Mouse (Mus musculus) bone marrow macrophage, adult 2 months (primary cell): Measurements from ENCODE around the gene Tent4a. TPM values are rescaled to one million over a fixed set of nuclear protein-coding genes. Genes with fewer than 3 reads are reported as not detected.
A peak's percentile ranks its signal among the peaks of the same experiment; 100 is the strongest.

Experiments used
- H3K27ac ChIP-seq: 2 replicates; pipeline ENCODE4 v1.5.1; 2012; ENCODE audit warnings: low read depth, low read length; ENCODE audit not compliant: insufficient read depth
- H3K4me1 ChIP-seq: 2 replicates; pipeline ENCODE4 v1.6.1; 2012; ENCODE audit warnings: low read length; ENCODE audit not compliant: control insufficient read depth, insufficient read depth
- H3K4me3 ChIP-seq: 2 replicates; pipeline ENCODE4 v1.5.1; 2012; ENCODE audit warnings: mild to moderate bottlenecking, low read length, moderate library complexity; ENCODE audit not compliant: insufficient read depth
- CTCF ChIP-seq: IDR thresholded peaks from 2 replicates; pipeline ENCODE4 v1.5.1; 2012; ENCODE audit warnings: low read depth, mild to moderate bottlenecking, low read length, moderate library complexity
- POLR2A ChIP-seq: IDR thresholded peaks from 2 replicates; pipeline ENCODE4 v1.6.1; 2012; ENCODE audit warnings: mild to moderate bottlenecking, low read depth, low read length, borderline replicate concordance
- polyA plus RNA-seq: library from polyadenylated mRNA; stranded (reverse); fragments of >200 nt; gene quantifications from 2 replicates; pipeline ENCODE4 v1.2.4, GENCODE M21; 2012; ENCODE audit not compliant: missing spikeins, insufficient read depth, insufficient read length

Tent4a gene
- polyA plus RNA-seq, 1 experiment = 15.0 TPM

DNA sequence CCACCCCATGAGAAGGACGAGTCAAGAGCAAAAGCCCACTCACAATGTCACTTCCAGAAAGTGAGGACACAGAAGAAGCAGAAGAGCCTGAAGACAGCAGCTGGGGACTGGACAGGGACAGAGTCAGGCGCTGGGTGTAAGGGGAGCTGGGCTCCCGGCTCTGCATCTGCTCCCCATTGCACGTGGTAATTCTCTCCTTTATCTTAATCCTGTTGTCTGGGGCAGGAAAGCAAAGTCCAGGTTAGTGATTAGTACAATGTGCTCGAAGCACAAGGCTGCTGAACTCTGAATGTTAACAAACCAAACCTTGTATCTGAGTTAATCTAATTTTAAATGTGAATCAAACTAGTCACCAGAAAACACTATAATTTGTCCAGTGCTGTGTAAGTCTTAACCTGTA, 31.6 kb downstream of the Tent4a start:
- no peak for TF ChIP-seq POLR2A
- TF ChIP-seq CTCF = no peak
- Histone ChIP-seq H3K4me3 (no peak overlapping the region), H3K4me1 (no peaks in the 10 kb centered on the region), H3K27ac (no peak overlapping the region)

DNA sequence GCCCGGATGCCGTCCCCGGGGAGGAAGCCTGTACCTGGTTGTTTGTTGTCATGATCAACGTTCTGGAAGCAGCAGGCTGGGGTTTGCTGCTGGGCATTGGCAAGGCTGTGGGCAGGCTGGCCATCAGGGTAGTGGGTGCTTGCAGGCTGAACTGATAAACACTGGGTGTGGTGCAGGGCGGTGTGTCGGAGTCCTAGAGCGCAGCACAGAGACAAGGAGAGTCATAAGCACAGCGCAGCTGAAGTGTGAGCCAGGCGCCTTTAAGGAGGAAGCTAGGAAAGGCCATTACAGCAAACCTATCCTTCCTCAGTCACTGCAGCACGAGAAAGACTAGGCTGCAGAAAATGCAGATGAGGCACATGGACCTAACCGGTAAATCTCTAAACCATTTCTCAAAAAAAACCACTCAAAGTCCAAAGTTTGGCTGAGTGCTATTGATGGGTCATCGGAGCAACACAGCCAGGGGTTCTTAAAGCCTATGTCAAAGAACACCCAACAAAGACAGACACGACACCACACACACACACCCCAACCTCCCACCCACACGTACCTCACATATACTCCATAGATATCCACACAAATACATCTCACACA, 32.2 kb downstream of the Tent4a start:
- Histone ChIP-seq H3K4me1 (no peaks in the 10 kb centered on the region), H3K27ac (no peak overlapping the region), H3K4me3 (no peak overlapping the region)
- no peak for TF ChIP-seq POLR2A
- no peak for TF ChIP-seq CTCF

DNA sequence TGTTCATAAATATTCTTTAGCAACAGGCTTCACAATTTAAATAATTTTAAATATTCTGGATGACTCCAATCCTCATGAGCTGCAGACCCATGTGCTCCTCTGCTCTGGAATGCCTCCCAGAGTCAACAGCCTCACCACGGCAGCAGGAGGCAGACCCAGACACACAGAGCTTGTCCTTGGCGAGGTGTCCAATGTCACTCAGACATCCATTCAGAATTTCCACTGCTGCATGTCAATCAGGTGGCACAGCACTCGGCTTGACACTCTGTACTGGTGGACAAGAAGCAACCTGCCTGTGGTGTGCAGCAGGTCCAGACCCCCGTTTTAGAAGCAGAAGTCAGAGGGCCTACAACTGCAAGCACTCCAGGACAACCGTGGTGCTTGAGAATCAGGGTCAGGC, 36.1 kb downstream of the Tent4a start:
- Histone ChIP-seq H3K27ac (no peak overlapping the region), H3K4me3 (no peak overlapping the region), H3K4me1 (no peaks in the 10 kb centered on the region)
- TF ChIP-seq CTCF (no peak), POLR2A (no peak)

DNA sequence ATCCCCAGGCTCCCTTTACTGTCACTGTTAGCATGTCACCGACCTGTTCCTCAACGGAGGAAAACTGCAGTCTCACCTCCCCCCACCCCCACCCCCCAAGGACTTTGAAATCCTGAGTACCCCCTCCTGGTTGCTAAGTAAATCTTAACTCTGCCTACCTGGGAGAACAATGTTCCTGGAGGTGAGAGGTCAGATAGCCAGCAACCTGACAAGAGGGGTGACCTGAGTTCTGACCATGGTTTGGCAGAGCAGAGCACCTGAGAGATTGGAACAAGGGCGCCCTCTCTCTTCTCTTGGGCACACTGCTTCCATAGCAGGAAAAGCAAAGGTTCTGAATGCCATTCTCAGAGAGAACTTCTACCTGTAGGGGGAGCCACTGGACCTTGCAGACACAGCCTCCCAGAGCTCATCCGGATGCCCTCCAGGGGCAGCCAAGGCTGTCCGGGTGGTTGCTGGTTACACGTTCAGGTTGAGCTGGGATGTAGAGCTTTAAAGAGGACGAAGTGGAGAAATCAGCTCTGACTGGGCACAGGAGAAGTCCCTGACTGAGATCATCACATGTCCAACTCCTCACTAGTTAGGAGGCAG, 41.4 kb downstream of the Tent4a start:
- TF ChIP-seq CTCF (peak; percentile 67), POLR2A (no peak)
- Histone ChIP-seq H3K27ac (no peak overlapping the region), H3K4me3 (no peak overlapping the region), H3K4me1 (no peaks in the 10 kb centered on the region)

DNA sequence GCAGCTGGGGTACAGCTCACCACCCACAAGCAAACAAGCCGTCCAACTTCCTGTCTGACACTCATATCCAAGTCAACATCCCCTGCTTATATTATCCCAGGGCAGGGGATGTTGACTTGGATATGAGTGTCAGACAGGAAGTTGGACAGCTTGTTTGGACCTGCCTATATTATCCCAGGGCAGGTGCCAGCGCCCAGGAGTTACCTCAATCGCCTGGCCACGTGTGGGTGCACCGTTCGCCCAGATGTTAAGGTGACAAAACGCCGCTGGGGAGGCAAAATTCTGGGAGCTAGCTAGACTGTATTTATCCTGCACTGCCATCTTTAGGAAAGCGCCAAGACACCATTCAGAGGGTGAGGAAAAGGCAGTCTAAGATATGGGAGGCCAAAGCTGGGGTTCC, 44.6 kb downstream of the Tent4a start:
- TF ChIP-seq POLR2A (no peak), CTCF (no peak)
- Histone ChIP-seq H3K4me1 (no peaks in the 10 kb centered on the region), H3K4me3 (no peak overlapping the region), H3K27ac (no peak overlapping the region)

DNA sequence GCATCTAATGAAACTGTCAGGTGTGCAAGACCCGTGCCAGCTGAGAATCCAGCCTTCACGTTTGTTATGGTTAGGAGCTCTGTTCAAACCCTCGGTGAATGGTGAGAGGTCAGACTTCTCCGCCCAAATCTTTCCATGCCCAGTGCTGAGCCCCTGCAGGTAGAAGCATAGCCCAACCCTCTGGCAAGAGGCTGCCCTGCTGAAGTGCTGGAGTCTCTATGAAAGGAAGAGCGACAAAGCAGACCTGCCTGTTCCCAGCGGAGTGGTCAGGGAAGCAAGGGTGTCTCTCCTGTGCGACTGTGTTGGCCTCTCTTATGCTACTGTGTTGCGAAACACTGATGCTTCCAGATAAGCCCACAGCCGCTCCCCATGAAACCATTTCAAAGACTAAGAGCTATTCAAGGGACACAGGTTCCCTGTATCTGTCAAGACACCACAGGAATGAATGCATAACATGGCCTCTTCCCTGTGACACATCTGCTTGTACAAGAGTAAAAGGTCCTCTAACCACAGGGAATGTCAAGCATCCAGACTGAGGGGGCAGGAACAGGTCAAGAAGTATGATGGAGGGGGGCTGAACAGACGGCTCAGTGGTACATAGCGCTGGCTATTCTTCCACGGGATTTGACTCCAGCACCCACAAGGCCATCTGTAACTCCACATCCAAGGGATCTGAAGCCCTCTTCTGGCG, 45.7 kb downstream of the Tent4a start:
- Histone ChIP-seq H3K4me1 (no peaks in the 10 kb centered on the region), H3K4me3 (no peak overlapping the region), H3K27ac (no peak overlapping the region)
- TF ChIP-seq POLR2A (no peak), CTCF (no peak)

DNA sequence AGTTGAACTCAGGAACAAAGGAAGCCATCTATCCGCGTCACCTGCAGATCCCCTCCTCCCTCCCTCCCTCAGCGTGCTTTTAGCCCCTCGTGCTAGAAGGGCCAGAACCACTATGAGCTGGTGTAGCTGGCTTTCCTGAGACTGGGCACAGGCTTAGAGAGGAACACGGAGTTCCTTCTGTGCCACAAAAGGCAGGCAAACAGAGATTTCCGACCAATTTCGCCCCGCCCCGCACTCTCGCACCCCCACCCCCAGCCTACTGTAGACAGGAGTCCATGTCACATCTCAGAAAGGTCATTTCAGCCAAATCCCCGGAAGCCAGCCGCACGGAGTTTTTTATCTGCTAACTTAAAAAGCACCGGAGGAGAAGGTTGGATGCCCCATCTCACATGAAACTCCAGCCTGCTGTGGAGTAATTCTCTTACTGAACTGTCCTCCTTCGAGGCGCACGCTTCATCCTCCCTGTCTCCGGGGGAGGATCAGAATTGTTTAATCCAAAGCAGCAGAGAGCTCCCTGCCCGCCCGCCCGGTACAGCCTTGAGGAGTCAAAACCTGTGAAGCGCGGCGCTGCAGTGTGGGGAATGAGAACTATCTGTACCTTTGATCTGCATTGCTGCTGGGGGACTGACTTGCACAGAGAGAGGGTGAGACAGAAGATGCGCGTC, 46.7 kb downstream of the Tent4a start:
- H3K4me3 ChIP-seq = no peak overlapping the region
- H3K4me1 ChIP-seq = no peaks in the 10 kb centered on the region
- TF ChIP-seq POLR2A (no peak), CTCF (peak; percentile 8; the same call in 1 of the 2 replicates)
- no peak overlapping the region for H3K27ac ChIP-seq

DNA sequence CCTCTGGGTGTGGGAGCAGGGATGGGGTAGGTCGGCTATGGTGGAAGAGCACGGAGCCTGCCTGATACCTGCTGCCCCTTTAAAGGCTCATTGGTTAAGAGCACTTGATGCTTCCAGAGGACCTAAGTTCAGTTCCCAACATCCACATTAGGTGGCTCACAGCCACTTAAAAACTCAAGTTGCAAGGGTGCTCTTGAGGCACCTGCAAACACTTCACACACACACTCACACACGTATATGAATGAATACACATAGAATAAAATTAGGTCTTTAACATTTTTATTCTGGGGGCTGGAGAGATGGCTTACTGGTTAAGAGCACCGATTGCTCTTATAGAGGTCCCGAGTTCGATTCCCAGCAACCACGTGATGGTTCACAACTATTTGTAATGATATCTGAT, 47.3 kb downstream of the Tent4a start:
- TF ChIP-seq POLR2A (no peak), CTCF (no peak)
- no peak overlapping the region for H3K4me3 ChIP-seq
- H3K4me1 ChIP-seq = no peaks in the 10 kb centered on the region
- no peak overlapping the region for H3K27ac ChIP-seq

DNA sequence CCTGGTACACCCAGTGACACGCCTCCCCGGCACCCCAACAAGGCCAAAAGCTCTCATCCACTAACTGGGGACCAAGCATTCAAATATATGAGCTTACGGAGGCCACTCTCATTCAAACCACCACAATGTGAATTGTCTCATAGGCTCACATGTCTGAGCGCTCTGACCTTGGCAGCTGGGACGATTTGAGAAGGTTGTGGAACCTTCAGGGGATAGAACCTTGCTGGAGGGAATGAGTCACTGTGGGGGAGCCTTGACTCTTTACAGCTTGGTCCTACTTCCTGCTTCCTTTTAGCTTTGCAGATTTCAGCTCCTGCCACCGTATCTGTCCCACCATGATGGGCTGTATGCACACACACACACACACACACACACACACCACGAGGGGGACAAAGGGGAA, 48.6 kb downstream of the Tent4a start:
- no peak for TF ChIP-seq POLR2A
- no peak for TF ChIP-seq CTCF
- no peak overlapping the region for H3K27ac ChIP-seq
- no peaks in the 10 kb centered on the region for H3K4me1 ChIP-seq
- no peak overlapping the region for H3K4me3 ChIP-seq

DNA sequence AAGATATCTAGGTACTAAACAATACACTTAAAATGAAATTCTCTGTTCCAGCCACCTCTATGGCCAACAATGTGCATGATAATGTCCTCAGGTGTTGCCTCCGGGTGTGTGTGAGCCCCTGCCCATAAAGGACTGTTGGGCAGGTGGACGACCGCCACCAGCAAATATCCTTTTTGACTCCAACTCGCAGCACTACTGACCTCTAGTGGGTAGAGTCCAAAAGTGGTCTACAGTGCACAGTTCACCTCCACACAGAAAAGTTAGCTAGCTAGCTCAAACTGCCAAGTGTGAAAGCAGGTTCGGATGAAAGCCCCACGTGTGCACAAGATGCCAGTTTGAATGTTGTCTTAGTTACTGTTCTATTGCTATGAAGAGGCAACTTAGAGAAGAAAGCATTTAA, 49.1 kb downstream of the Tent4a start:
- no peak overlapping the region for H3K27ac ChIP-seq
- H3K4me3 ChIP-seq = no peak overlapping the region
- no peaks in the 10 kb centered on the region for H3K4me1 ChIP-seq
- peak; percentile 27; the same call in 1 of the 2 replicates for TF ChIP-seq CTCF
- no peak for TF ChIP-seq POLR2A
